Mouse (Mus musculus) frontal cortex, postnatal 25 days (tissue): ENCODE measurements around the gene Zfp628.
"Not testable (repeated sequence)": the region's sequence is repeated elsewhere in the genome, so short reads cannot be mapped to it uniquely, and the experiment has no call there.

ENCODE experiments used
- DNase-seq, 2 experiments: peaks; one replicate each; pipeline ENCODE4 v3.0.0; 2022; ENCODE audit warnings: low spot score in 2 of 2

Gene Zfp628

GRCm38 (mm10) chr7:4915007-4915665 is at the start of gene Zfp628:
Gene Zfp628, plus strand, starts transcription at chr7:4915217.
- peak; percentile 90 to 91 for DNase-seq

GRCm38 (mm10) chr7:4865579-4866493 is 49.2 kb upstream of the Zfp628 start:
- DNase-seq, result peak; percentile 90

- DNase-seq, result no peak
These were observed 48.3 kb upstream of the Zfp628 start for GRCm38 (mm10) chr7:4866631-4867180.

DNA sequence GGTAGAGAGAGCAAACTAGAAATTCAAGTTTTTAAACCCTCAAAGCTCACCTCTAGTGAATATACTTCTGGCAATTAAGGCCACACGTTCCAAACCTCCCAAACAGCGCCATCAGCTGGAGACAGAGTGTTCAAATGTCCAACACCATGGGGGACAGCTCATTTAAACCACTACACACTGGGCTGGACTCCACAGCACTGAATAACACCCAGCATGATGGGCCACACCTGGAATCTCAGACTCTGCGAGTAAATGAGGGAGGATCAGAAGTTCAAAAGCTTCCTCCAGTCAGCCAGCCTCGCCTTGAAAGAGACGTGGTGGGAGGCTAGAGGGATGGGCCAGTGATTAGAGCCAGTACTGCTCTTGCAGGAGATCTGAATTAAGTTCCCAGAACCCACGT is 44.9 kb upstream of the Zfp628 start, which contains the start of gene Isoc2b:
Gene Isoc2b, minus strand, starts transcription at position 126 of the 400 bp plus-strand sequence.
- no peak for DNase-seq

DNA sequence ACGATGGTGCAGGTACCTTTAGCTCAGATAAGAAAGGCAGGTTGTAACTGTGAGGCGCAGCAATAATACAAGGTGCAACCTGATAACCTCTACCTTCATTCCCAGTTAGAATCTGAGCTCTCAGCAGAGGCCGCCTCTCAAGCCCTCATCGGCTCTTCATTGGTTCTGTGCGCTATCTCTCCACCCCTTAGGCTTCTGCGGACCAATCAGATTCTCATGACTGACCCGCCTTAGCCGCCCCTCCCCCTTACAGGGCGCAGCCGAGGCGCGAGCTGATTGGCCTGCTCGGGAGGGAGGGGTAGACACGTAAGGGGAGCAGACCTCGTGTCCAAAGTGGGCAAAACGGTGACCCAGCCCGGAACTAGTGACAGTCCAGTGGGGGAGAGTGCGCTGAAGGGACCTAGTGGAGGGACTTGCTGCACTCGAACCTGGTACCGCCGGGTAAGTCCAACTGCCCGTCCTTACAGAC is 38.2 kb upstream of the Zfp628 start, which contains the start of gene Isoc2a:
Gene Isoc2a, plus strand, starts transcription at position 401 of the 469 bp plus-strand sequence.
- peak; percentile 48 to 70 for DNase-seq

DNA sequence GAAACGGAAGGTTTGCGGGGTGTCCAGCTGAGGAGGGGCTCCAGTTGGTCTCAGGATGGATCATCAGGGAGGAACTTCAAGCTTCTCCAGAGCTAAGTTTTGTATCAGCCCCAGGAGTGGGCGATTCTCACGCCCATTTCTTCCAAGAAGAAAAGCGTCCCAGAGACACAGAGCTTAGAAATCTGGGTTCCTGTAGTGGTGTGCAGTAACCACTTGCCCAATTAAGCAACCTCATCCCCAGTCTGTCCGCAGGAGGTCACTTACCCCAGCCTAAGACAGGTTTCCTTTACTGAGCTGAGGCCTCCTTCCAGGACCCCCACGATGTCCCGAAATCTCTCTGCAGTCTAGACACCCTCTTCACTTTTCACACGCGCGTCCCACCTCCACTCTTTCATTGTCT is 37.8 kb upstream of the Zfp628 start:
- no peak for DNase-seq

GRCm38 (mm10) chr7:4878186-4878585 is 36.8 kb upstream of the Zfp628 start:
- DNase-seq, result no peak

DNA sequence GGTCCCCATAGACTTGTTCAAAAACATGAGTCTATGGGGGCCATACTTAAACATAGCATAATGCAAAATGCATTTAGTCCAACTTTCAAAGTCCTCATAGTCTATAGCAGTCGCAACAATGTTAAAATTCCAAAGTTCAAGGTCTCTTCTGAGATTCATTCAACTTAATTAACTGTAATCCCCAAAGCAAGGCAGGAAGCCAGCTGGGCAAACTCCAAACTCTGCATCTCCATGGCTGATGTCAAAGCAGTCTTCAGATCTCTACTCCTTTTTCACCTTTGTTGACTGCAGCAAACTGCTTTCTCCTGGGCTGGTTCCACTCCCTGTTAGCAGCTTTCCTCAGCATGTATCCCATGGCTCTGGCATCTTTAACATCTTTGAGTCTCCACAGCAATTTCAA is 36.0 kb upstream of the Zfp628 start:
- not testable (repeated sequence) for DNase-seq

- DNase-seq, result no peak
These were observed 28.3 kb upstream of the Zfp628 start for GRCm38 (mm10) chr7:4886680-4887079.

- no peak for DNase-seq
These were observed 19.8 kb upstream of the Zfp628 start for GRCm38 (mm10) chr7:4895186-4895585.

DNA sequence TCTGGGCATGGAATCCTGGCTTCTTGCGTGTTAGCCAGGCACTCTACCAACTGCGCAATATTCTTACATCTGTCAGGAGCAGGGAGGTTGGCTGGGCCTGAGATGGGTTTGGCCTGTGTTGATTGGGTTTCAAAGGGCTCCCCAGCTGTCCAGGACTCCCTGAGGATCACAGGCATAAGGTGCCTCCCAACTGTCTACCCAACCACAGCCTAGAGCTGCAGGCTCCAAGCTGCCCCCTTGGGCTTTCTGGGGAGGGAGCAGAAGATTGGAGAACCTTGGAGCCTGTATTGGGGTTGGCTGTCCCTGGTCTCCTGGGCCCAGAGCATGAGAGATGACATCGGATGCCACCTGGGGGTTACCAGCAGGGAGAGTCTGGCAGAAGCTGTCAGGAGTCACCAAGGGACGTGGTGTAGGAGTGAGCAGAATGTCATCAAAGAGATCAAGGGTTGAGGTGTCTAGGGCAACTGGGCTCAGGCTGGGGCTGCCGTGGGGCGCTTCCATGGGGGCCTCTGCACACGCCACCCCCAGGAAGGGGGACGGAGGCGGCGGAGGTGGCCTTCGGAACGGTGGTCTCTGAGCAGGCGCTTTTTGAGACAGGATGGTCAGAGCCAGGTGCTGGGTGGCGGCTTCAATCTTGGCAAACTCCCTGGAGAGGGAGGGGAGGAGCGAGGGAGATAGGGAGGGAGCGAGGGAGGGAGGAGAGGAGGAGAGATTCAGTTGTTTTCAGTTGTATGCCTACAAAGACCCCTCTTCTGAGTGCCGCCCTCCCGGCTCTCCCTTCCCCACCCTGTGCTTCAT is 16.0 kb upstream of the Zfp628 start:
- no peak for DNase-seq

DNA sequence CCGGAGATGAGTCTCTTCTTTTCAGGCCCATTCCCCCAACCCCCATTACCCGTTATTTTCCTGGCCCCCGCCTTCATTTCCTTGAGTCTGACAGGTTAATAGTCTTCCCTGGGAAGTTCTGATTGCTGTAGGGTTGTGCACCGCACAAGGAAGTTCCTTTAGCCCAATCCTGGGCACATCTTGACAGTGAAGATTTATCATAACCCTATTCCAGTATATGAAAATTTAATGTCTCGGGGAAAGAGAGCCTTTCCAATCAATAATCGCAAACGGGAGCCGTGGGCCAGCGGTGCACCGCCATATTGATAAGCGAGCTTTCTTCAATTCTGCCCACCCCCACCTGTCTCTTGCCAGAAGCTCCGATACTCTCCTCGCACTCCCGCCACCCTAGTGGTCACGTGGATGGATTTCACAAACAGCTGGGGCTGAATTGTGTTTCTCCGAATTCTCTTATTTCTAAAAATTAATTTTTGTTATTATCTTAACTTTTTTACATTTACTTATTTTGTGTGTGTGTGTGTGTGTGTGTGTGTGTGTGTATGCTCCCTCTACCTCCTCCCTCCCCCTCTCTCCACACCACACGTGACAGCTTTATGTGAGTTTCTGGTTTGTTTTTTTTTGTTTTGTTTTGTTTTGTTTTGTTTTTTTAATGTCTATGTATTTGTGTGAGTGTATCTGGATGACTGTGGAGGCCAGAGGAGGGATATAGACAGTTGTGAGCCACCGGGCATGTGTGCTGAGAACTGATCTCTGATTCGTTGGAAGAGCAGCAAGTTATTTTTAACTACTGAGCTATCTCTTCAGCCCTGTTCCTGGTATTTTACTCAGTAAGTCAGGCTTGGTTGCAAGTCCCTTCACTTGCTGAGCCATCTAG is 15.1 kb upstream of the Zfp628 start:
- DNase-seq, result no peak

- DNase-seq, result no peak
These were observed 14.5 kb upstream of the Zfp628 start for GRCm38 (mm10) chr7:4900523-4900851.

- no peak for DNase-seq
These were observed 13.8 kb upstream of the Zfp628 start for GRCm38 (mm10) chr7:4901171-4901570.

- DNase-seq, result no peak
These were observed 12.6 kb upstream of the Zfp628 start for GRCm38 (mm10) chr7:4902404-4902803.

GRCm38 (mm10) chr7:4906466-4906950 is 8.5 kb upstream of the Zfp628 start, which contains the start of gene Gm36210:
Gene Gm36210, minus strand, starts transcription at chr7:4906516.
- no peak for DNase-seq

- peak in 1 of 2 experiments; percentile 59 for DNase-seq
These were observed 3.5 kb upstream of the Zfp628 start for GRCm38 (mm10) chr7:4911561-4911960.

DNA sequence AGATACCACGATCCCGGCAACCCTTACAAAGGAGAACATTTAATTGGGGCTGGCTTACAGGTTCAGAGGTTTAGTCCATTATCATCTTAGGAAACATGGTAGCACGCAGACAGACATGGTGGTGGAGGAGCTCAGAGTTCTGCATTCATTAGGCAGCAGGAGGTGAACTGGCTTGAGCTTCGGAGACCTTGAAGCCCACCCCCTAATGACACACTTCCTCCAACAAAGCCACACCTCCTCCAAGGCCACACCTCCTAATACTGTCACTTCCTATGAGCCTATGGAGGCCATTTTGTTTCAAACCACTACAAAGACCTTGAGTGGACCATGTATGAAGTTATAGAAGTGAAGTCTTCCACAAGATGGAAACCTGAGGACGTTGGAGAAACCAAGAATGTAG is 2.8 kb upstream of the Zfp628 start:
- no peak for DNase-seq

DNA sequence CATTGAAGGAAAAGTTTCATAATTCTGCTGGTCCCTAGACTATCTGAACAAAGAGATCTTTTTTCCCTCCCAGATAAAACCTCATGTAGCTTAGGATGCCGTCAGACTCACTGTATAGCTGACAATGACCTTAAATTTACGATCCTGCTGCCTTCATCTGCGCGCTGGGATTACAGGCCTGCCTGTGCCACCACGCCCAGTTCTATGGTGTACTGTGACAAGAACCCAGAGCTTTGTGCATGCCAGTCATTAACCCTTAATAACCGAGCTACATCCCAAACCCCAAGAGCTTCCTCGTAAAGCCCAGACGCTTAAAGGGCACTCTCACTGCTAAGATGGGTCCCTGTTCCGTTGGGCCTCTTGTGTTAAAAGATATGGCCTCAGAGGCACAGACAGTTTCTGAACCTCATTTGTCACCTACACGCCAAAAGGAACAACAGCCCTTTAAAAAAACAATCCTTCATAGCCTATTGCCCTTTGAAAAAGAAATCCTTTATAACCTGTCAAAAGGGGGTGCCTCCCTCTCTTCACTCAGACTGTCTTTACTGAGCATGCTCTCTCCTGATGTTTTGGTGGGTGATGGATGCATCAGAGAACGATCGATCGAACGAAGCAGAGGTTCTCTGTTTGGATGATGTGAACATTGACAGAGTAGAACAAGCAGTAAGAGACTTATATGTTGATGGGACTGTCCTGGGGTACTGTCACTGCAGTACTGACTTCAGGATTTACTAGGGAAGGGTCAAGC is 826 bp downstream of the Zfp628 start:
- DNase-seq, result no peak

DNA sequence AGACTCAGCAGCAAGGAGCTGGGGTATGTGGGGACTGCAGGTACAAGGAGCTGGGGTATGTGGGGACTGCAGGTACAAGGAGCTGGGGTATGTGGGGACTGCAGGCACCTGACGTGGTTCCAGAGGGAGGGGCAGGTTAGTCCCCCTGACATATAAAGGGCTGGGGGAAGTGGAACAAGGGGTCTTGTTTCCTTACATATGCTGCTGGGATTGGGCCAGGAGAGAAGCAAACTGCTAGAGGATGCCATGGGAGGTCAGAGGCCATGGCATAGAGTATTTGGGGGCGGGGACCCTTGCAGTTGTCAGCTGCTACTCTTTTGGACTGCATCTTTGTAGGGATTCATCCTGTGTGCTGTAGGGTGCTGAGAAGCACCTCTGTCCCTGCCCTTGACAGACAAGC is 2.5 kb downstream of the Zfp628 start:
- DNase-seq, result no peak
